Mouse (Mus musculus) ES-E14 (cell line): Measurements from ENCODE around the gene Clptm1. TPM values are rescaled to one million over a fixed set of nuclear protein-coding genes. Genes with fewer than 3 reads are reported as not detected.

Experiments used
- DNase-seq: peaks from one replicate; pipeline ENCODE4 v3.0.0-alpha.2; 2013; ENCODE audit warnings: low read depth, low spot score
- H3K27ac ChIP-seq: 2 replicates; pipeline ENCODE4 v1.5.1; 2012; ENCODE audit warnings: low read depth, mild to moderate bottlenecking, low read length, moderate library complexity, mixed read lengths; ENCODE audit not compliant: poor library complexity, insufficient read depth, severe bottlenecking
- H3K36me3 ChIP-seq: 2 replicates; pipeline ENCODE4 v1.6.1; 2012; ENCODE audit warnings: mild to moderate bottlenecking, low read length, moderate library complexity, mixed read lengths; ENCODE audit not compliant: control insufficient read depth, poor library complexity, insufficient read depth, severe bottlenecking
- H3K4me1 ChIP-seq, 2 experiments: fragments of 150-350 bp in 1 of 2; sonication (generic) in 1 of 2; 2 replicates each; pipeline ENCODE4 v1.6.1; 2012; ENCODE audit warnings: low read length in 2 of 2, mild to moderate bottlenecking in 1 of 2, mixed read lengths in 1 of 2; ENCODE audit not compliant: control insufficient read depth in 2 of 2, insufficient read depth in 2 of 2, poor library complexity in 1 of 2
- H3K4me3 ChIP-seq, 2 experiments: fragments of 150-350 bp in 1 of 2; sonication (generic) in 1 of 2; 2 replicates each; pipeline ENCODE4 v1.5.1; 2012; ENCODE audit warnings: low read length in 2 of 2, low read depth in 1 of 2, mild to moderate bottlenecking in 1 of 2, mixed read lengths in 1 of 2; ENCODE audit not compliant: insufficient read depth in 1 of 2, poor library complexity in 1 of 2, severe bottlenecking in 1 of 2
- H3K9ac ChIP-seq: 2 replicates; pipeline ENCODE4 v1.6.1; 2012; ENCODE audit warnings: low read depth, mild to moderate bottlenecking, low read length, mixed read lengths; ENCODE audit not compliant: poor library complexity, insufficient read depth, severe bottlenecking
- H3K9me3 ChIP-seq: fragments of 150-350 bp; sonication (generic); 2 replicates; pipeline ENCODE4 v1.6.1; 2012; ENCODE audit warnings: low read depth, mild to moderate bottlenecking, low read length; ENCODE audit not compliant: control insufficient read depth, insufficient read depth
- CHD2 ChIP-seq: IDR thresholded peaks from 2 replicates; pipeline ENCODE4 v1.6.1; 2014; ENCODE audit warnings: mild to moderate bottlenecking, low read depth, low read length, inconsistent platforms
- HCFC1 ChIP-seq: IDR thresholded peaks from 2 replicates; pipeline ENCODE4 v1.6.1; 2012; ENCODE audit warnings: low read length, inconsistent platforms, borderline replicate concordance; ENCODE audit not compliant: insufficient read depth
- MAFK ChIP-seq: IDR thresholded peaks from 2 replicates; pipeline ENCODE4 v1.6.1; 2014; ENCODE audit warnings: mild to moderate bottlenecking, low read depth, low read length, inconsistent platforms; ENCODE audit not compliant: insufficient read depth
- ZC3H11A ChIP-seq: IDR thresholded peaks from 2 replicates; pipeline ENCODE4 v1.6.1; 2012; ENCODE audit warnings: low read depth, mild to moderate bottlenecking, inconsistent platforms, low read length, borderline replicate concordance
- ZNF384 ChIP-seq: IDR thresholded peaks from 2 replicates; pipeline ENCODE4 v1.6.1; 2012; ENCODE audit warnings: low read depth, low read length, inconsistent platforms
- in situ Hi-C, 2 experiments: fragments of 600-800 bp; cut with MboI; formaldehyde crosslinking; loops; one replicate each; pipeline ENCODE4 v1.15.1; 2025; ENCODE audit warnings: low sequenced_read_pairs in 2 of 2, inconsistent platforms in 1 of 2; ENCODE audit not compliant: unreplicated experiment in 2 of 2
- total RNA-seq: library from RNA; depleted of rRNA; stranded (reverse); fragments of 300-350 nt; gene quantifications from 2 replicates; pipeline ENCODE4 v1.2.3, GENCODE M21; 2012; rRNA removed

Gene Clptm1
- total RNA-seq, result 129 and 156 TPM in 2 replicates

DNA sequence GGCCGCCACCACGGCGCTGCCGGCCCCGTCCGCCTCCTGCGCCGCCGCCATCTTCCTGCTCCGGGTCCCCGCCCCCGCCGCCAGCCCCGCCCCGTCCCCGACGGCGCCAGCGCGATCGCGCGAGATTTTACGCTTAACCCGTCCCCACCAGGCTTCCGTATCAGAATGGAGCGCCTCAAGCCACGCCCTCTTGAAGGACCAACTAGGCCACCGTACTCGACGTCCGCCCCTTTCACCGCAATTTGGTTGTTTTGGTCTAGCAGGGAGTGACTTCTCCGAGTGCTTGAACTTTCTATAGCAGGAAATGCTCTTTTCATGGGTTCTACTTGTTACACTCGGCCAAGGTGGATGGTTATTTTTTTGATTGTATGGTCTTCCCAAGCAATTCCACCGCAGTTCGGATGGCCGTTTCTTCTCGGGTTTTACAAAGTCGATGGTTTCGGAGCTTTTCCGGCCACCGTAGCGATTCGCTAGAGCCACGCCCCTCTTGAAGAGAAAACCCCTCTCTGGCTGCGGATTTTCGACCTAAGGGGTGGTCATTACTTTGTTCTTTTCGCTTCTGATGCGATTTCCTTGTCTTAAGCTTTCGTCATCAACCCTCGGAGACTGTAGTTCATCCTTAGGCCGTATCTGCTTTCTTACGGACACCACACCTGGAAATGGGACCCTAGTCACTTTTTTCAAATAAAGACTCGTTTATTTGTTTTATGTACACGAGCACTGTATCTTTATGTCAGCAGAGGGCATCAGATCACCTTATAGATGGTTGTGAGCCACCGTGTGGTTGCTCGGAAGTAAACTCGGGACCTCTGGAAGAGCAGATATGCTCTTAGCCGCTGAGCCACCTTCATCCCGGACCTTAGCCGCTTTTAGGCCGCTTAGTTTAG, at the start of gene Clptm1:
Gene Clptm1, minus strand, starts transcription at position 79 of the 887 bp plus-strand sequence.
- Histone ChIP-seq H3K4me3 (peak within 1 kb of the TSS; percentile 86 to 97), H3K9ac (peak within 1 kb of the TSS; percentile 96), H3K27ac (peak within 1 kb of the TSS; percentile 65), H3K9me3 (no peaks in the 10 kb centered on the region), H3K4me1 (peaks cover 6 to 8% of the 10 kb centered on the region in 2 experiments; a peak in 3 of 4 replicates), H3K36me3 (peaks cover 12% of the 10 kb centered on the region; the same call in 1 of the 2 replicates)
- no peak for TF ChIP-seq MAFK
- peak; percentile 96 for TF ChIP-seq CHD2
- peak; percentile 75 for TF ChIP-seq HCFC1
- no peak for TF ChIP-seq ZC3H11A
- 0 out of 2 replicates have a peak, but pooled peaks have one; percentile 40 for TF ChIP-seq ZNF384
- DNase-seq, result peak; percentile 97
- in situ Hi-C loops, result no loop called here

DNA sequence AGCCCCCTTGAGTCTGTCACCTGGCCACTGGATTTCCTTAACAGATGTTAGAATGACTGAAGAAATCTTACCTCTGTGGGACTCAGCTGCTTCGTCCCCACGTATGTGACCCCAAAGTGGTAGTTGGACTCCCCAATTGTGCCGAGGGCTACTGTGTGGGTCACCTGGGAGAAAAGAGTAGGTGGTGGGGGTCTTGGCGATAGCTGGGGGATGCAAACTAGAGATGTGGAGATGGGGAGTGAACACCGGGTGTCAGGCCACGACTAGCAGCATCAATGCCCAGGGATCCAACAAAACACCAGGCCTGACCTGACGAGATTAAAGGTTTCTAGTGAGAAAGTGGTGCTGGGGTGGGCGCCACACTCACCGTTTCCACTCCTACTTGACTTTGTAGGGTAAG, 48.8 kb upstream of the Clptm1 start:
- Histone ChIP-seq H3K36me3 (peaks cover 53% of the 10 kb centered on the region), H3K27ac (no peak overlapping the region), H3K9ac (no peak overlapping the region), H3K4me3 (peak overlapping the region; percentile 88 to 100; a peak in 3 of 4 replicates), H3K9me3 (no peaks in the 10 kb centered on the region), H3K4me1 (peaks cover 0 to 14% of the 10 kb centered on the region in 2 experiments; a peak in 1 of 4 replicates)
- in situ Hi-C loops, result no loop called here
- no peak for TF ChIP-seq MAFK
- no peak for TF ChIP-seq ZNF384
- no peak for TF ChIP-seq ZC3H11A
- TF ChIP-seq CHD2, result no peak
- TF ChIP-seq HCFC1, result no peak
- DNase-seq, result no peak

DNA sequence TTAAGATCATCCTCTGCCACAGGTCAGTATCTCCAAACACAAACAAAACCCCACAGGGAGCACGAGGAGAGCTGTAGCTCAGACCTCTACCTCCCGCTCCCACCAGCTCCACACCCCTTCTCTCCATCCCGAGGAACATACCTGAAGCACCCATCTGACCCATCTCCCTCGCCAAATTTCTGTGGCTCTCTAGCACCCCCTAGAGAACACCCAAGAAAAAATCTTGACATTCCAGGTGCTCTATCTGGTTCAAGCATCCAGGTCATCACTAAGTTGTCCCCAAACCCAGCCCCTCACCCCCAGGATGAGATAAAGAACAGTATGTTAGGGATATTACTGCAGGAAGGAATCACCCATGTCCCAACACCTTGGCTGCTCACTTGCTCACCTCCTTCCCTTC, 48.4 kb upstream of the Clptm1 start:
- peak overlapping the region; percentile 27; the same call in 1 of the 2 replicates for H3K9ac ChIP-seq
- in situ Hi-C loops, result no loop called here
- peaks cover 0 to 14% of the 10 kb centered on the region in 2 experiments; a peak in 1 of 4 replicates for H3K4me1 ChIP-seq
- H3K36me3 ChIP-seq, result peaks cover 55% of the 10 kb centered on the region
- no peak overlapping the region for H3K27ac ChIP-seq
- no peak for TF ChIP-seq HCFC1
- TF ChIP-seq ZNF384, result no peak
- TF ChIP-seq ZC3H11A, result no peak
- TF ChIP-seq CHD2, result no peak
- no peak for TF ChIP-seq MAFK
- H3K4me3 ChIP-seq, result no peak overlapping the region
- no peak for DNase-seq
- H3K9me3 ChIP-seq, result no peaks in the 10 kb centered on the region

DNA sequence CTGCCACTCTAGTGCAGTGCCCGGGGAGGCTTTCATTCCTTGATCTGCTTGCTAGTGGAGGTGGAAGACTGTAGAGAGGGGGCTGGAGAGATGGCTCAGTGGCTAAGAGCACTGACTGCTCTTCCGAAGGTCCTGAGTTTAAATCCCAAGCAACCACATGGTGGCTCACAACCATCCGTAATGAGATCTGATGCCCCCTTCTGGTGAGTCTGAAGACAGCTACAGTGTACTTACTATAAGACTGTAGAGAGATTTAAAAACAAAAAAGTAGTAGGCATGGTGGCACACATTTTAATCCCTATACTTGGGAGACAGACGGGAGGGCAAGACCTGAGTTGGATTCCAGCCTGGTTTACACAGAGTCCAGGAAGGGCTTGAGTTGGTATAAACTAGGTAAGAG, 47.6 kb upstream of the Clptm1 start:
- in situ Hi-C loops, result no loop called here
- TF ChIP-seq MAFK (no peak), CHD2 (no peak), HCFC1 (no peak), ZC3H11A (no peak), ZNF384 (no peak)
- peaks cover 54% of the 10 kb centered on the region for H3K36me3 ChIP-seq
- H3K4me3 ChIP-seq, result no peak overlapping the region
- no peaks in the 10 kb centered on the region for H3K9me3 ChIP-seq
- no peak overlapping the region for H3K9ac ChIP-seq
- H3K4me1 ChIP-seq, result peaks cover 0 to 14% of the 10 kb centered on the region in 2 experiments; a peak in 1 of 4 replicates
- no peak overlapping the region for H3K27ac ChIP-seq
- DNase-seq, result no peak

DNA sequence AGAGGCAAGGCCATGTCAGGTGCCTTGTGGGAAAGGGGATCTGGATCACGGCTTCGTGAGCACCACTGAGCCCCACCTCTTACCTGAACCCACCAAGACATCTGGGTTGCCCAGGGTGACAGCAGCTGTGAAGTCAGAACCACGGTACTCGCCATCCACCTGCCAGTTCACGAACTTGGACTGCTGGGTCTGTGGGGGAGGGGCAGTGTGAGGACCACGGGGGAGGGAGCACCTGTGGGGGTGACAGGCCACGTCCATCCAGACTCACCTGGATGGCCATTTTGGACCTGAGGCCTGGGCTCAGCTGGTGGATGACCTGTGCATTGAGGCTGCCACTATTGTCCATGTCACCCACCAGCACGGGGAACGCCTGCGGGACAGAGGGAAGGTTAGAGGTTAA, 45.8 kb upstream of the Clptm1 start:
- Histone ChIP-seq H3K4me1 (peaks cover 0 to 8% of the 10 kb centered on the region in 2 experiments; a peak in 1 of 4 replicates), H3K4me3 (no peak overlapping the region), H3K9me3 (no peaks in the 10 kb centered on the region), H3K27ac (no peak overlapping the region), H3K36me3 (peaks cover 55% of the 10 kb centered on the region), H3K9ac (no peak overlapping the region)
- TF ChIP-seq CHD2 (no peak), ZC3H11A (no peak), HCFC1 (no peak), MAFK (no peak), ZNF384 (no peak)
- in situ Hi-C loops, result no loop called here
- DNase-seq, result no peak
